Mouse (Mus musculus): Measurements from ENCODE around the gene Nkg7.
"Not testable (repeated sequence)": the region's sequence is repeated elsewhere in the genome, so short reads cannot be mapped to it uniquely, and the experiment has no call there.

Gene Nkg7

DNA sequence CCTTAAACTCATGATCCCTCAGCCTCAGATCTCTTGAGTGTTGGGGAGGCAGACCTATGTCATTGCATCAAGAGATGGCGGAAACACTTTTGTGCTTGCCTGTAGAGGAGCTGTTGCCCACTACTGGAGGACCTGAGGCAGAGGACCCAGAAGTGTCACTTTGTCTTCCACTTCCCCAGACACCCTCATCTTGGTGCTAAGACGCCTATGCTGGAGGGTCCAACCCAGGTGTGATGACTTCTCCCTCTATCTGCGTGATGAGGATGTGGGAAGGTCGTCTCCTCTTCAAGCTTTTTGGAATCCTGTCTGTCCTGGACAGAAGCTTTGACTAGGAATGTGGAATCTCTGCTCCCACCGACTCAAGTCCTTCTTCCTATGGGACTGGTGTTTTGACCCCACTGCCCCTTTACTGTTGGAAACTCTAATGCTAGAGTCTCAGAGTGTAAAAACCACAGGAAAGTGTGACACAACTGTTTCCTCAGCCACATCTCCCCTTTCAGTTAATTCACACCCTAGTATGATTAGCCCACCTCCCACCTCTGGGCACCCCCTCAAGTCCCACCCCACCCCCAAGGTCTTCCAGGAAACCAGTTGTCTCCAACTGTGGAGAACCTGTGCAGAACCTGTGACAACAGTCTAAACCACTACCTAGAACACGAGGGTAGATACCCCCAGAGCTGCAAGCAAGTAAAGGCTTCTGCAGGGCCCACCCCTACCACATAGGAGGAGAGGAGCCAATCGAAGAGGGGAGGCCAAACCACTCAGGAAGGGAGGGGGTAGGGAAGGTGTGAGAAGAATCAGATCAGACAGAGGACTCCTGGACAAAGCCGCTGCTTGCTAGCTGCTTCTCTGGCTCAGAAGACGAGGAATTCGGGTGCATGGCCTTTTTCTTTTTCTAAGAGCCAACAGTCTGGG, at the start of gene Nkg7:
Gene Nkg7, plus strand, starts transcription at position 733 of the 915 bp plus-strand sequence.
- no peak for DNase-seq

DNA sequence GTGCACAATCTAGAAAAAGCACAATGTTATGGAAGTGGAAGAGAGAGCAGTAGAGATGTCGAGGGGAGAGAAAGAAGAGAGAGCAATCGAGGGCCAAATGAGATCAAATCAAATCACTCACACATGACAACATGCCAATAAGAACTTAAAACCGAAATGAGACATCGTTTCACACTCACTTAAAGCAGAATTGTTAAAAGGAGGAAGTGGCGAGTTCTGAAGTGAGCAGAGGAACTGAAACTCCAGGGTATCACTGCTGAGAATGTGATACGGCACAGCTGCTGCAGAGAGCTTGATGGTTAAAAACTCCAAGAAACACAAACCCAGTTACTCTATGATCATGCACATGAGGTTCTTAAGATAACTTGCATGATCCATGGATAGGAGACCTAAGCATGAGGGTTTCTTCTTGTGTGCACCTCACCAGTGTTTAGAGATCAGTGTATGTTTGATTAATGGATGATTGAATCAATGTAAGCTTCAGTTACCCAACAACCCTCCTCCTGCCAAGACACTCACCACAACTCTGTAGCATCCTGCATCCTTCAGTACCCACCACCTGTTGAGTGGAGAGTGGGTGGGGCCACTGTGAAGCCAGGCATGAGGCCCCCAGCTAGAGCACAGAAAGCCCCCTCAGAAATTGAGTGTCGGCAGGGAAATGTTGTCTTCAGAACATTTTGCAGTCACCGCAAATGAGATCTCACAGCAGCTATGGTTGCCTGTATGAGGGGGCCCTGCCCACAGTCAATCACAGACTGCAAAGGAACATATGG, 44.3 kb upstream of the Nkg7 start:
- no peak for DNase-seq

DNA sequence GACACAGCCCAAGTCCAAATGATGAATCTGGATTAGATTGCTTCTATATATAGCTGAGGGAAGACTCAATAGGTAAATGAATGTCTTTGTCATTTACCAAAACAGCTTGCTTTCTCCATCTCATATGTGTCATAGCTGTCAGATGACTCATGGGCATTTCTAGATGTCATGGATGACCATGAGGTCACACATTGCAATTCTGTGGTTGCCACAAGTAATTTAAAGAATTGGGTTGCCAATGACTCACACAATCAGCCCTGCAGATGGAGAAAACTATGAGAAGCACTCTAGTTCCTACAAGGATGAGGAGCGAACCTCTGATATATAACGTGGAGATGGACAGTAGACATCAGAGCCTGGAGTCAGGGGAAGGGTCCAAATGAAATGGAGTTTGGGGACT, 37.4 kb upstream of the Nkg7 start:
- DNase-seq = no peak

DNA sequence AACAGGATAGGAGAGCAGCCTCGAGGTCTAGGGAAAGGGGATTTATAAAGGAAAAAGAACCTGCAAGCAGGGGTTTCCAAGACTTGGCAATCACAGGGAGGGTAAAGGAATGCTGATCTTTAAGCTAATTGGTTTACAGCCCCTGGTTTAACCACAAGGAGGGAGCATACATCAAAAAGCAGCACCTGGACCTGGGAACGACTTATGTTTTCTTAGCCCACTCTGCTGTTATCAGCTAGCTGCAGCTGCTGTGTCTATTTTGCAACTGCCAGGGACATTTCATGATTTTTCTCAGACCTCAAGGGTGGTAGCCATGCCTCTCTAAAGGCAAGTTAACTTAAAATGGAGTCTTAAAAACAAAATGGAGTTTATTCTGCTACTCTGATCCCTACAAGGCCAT, 34.2 kb upstream of the Nkg7 start:
- DNase-seq = no peak

DNA sequence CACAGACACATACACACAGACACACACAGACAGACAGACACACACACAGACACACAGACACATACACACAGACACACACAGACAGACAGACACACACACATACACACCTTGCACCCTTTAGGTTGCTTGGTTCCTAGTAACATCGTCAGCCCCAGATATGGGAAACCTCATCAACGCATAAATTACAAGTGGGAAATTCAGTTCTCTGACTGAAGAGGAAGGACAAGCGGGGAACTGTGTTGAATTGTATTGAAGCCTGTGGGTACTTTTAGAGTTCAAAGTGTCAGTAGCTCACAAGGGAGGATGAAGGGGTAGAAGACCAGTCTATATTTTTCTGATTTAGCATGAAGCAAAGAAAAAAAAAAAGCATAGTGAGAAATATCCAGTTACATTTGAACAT, 29.3 kb upstream of the Nkg7 start:
- no peak for DNase-seq

DNA sequence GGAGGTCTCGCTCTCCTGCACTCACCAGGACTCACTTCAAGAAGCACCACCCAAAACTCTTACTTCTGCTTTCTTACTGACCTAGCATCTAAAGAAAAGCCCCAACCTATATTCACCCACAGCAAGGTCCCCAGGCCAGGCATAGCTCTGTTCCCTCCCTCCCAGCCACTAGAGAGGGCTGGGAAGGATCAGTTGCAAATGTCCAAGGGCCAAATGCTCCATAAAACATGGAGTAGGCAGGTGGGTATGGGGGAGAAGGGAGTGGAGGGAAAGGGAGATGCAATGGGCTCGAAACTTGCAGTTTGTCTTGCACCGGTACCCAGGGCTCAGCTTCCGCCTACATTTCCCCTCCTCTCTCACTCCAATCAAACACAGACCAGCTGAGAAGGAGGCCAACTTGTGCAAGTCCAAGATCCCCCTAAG, 28.7 kb upstream of the Nkg7 start, which contains the start of gene Siglecg:
Gene Siglecg, plus strand, starts transcription at position 74 of the 423 bp plus-strand sequence.
- no peak for DNase-seq

DNA sequence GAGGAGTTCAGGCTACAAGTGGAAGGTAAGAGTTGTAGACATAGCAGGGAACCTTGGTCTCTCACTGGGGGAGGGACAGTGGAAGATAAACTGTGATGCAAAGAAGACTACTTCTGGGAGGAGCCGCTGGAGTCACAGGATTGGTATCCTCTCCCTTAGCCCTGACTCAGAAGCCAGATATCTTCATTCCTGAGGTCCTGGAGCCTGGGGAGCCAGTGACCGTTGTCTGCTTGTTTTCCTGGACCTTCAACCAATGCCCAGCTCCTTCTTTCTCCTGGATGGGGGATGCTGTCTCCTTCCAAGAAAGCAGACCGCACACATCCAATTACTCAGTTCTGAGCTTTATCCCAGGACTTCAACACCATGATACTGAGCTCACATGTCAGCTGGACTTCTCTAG, 27.8 kb upstream of the Nkg7 start:
- no peak for DNase-seq

DNA sequence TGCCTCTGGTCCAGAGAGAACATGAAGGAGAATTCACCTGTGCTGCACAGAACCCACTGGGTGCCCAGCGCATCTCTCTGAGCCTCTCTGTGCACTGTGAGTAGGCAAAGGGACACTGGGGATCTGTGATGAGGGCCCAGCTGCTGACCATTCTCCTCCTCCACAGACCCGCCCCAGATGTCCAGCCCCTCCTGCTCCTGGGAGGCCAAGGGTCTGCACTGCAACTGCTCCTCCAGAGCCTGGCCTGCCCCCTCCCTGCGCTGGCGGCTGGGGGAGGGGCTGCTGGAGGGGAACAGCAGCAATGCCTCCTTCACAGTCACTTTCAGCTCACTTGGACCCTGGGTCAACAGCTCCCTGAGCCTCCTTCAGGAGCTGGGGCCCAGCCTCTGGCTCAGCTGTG, 25.1 kb upstream of the Nkg7 start:
- not testable (repeated sequence) for DNase-seq

DNA sequence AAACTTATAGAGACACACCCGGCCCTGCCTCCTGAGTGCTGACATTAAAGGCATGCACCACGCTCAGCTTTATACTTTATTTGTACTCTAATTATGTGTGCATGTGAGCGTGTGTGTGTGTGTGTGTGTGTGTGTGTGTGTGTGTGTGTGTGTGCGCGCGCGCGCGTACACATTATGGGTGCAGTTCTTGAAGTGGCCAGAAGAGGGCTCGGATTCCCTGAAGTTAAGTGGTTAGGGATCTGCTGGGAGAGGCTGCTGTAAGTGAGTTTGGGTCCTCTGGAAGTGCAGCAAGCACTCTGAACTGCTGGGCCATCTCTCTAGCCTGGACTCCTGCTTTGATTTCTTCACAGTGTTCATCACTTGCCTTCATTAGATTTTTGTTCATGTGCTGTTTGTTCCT, 19.6 kb upstream of the Nkg7 start:
- no peak for DNase-seq

DNA sequence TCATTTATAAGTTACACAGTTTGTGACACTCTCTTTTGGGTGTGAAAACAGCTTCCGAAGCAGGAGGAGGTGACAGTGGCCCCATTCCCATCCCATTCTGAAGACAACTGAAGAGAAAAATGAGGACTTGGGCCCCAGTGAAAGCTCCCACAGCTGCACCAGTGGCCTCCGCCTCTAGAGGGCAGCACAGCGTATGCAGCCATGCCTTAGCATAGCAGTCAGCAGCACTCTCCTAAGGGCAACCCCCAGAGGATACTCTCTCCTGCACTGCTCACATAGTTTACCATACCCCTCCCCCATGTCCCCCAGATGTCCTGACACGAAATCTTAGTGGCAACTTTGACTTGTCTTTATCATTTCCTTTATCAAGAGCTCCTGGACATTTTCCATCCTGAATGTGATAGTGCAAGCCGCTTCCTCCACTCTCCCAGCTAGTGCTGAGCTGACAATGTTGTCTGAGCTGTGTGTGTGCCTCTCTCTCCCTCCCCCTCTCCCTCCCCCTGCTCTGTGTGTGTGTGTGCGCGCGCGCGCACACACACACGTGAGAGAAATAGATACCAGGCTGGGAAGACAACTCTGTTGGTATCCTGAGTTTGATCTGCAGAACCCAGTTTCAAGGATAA, 13.8 kb upstream of the Nkg7 start:
- DNase-seq = peak; percentile 92

DNA sequence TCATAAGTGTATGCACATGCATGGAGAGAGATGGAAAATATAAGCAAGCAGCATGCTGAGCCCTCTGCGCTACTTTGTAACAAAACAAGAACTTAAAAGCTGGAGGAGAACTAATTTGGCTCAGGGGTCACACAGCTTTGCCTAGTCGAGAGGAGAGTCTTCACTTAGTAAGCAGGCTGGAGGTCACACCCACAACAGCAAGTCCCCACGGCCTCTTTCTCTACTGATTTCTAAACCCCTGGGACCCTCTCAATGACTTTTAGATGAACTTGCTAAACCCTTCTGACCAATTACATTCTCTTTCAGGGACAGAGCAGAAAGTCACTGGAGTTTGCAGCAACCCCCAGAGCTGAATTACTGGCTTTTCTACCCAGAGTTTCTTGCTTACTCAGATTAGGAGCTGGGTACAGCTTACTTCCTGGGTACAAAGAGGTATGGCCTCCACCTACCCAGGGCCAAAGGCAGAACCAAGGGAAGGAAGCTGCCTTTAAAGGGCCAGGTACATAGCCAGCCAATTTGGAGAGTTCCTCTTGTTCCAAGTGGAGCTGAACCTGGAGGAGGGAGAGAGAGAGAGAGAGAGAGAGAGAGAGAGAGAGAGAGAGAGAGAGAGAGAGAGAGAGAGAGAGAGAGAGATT, 12.8 kb upstream of the Nkg7 start:
- DNase-seq = no peak

DNA sequence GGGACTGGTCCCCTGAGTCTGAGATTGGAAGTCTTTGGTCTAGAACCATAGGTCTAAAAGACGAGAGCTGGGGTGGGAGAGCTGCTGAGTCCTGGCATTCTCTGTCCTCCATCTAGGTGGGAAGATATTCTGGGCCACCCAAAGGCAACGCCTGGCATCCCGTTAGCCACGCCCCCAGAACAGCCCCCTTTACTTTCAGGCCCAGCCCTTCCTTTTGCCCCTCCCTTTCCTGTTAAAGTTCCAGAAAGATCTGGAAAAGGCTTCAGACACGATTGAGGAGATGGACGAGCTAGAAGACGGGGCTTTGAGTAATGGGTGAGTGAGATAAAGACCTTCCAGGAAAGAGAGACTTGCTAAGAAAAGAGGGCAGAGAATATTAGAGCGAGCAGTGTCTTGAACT, 9.5 kb upstream of the Nkg7 start, which contains the start of gene Lim2:
Gene Lim2, plus strand, starts transcription at position 265 of the 400 bp plus-strand sequence.
- no peak for DNase-seq

DNA sequence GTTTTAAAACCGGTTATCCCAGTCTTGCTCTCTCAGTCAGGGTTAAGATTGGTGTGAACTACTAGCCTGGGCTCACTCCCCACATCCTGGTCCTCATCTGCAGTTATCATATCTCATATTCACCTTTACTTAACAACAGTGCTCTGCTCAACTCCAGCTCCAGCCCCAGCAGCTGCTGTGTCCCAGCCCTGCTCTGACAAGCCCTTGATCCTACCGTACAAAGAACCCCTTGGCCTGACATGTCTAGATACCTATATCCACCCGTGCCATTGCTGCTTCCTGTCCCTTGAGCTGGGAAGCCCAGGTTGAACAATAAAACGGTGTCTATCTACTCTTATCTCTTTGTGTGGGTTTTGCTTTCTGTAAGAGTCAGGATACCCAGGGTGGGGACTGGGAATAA, 7.4 kb upstream of the Nkg7 start:
- no peak for DNase-seq

DNA sequence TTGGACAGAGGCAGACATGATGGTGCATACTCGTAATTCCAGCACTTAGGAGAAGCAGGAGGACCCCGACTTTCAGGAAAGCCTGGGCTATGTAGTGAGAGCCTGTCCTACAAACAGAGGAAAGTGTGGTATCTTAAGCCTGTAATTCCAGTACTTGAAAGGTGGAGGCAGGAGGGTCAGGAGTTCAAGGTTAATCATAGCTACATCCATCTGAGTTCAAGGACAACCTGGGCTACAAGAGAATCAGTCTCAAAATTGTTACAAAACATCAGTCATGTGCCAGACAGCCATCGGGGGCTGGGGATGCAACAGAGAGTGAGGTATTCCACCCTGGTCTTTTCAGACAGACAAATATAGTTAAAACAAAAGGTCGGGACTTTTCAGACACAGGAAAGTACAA, 4.0 kb upstream of the Nkg7 start:
- DNase-seq = no peak

DNA sequence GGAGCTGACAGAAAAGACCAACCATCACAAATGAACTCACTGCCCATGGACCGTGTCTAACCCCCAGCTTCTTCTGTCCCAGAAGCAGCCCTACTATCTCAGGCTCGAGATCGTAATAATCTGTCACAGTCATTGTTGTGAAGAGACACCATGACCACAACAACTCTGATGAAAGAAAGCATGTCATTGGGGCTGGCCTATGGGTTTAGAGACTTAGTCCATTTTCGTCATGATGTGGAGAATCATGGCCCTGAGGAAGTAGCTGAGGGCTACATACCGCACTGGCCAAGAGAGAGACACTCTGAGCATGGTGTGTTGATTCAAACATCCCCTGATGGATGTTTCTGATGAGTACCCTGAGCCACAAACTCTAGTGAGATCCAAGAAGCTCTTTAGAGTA, 2.2 kb upstream of the Nkg7 start:
- DNase-seq = no peak

DNA sequence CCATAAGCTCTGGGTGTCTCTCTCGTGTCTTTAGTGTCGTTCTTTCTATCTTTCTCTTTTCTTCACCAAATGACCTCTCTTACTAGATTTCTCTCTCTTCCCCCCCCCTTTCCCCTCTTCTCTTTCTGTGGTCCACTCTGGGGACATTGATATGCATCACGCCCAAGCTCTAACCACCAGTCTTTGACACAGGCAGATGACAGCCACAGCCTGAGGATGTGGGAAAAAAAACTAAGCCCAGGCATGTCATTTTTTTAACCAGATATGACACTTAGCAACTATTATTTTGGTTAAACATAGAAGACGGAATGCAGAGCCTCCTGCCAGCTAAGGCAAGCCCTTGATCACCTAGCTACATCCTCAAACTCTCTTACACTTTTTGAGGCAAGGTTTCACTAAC, 1.7 kb downstream of the Nkg7 start:
- no peak for DNase-seq

DNA sequence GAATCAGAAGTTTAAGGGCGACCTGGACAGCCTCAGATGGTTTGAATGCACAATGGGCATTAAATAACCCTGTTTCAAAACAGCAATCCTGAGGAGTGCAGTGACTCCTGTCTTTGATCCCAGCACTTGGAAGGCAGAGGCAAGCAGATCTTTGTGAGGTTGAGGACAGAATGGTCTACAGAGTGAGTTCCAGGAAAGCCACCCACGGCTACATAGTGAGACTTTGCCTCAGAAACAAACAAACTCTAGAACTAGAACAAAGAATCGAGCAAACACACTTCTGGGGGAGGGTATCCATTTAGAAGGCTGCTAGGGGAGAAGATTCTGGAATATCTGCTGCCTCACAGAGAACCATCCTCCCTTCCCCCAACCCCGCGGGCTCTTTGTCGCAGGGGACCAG, 3.6 kb downstream of the Nkg7 start, which contains the start of gene Cldnd2:
Gene Cldnd2, plus strand, starts transcription at position 301 of the 400 bp plus-strand sequence.
- no peak for DNase-seq

DNA sequence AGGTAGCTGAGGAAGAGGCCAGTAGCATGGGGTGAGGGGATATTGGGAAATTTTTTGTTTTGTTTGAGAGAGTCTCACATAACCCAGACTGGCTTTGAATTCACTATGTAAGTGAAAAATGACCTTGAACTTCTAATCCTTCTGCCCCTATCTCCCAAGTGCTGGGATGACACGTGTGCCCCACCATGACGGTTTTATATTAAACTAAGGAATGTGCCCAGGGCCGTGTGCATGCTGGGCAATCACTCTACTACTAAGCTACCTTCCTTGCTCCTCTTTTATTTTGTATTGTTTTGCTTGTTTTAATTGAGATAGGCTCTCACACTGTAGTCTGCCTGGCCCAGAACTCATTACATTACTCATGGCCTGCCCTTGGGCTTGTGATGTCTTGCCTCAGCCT, 4.2 kb downstream of the Nkg7 start:
- no peak for DNase-seq

DNA sequence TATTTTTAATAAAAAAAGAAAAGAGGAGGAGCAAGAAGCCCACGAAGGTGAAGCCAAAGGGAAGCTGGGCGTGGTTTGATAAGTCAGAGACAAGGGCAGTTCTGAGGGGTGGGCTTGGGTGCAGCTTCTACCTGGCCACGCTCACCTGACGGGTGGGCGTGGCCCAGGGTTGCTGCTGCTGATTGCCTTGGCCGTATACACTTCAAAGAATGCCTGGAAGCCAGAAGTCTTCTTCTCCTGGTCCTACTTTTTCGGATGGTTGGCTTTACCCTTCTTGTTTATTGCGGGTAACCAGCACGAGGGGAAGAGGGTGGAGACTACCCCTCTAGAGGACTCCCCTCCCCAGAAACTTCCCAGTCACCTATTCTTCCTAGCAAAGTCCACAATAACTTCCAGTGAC, 5.8 kb downstream of the Nkg7 start:
- peak; percentile 7 for DNase-seq

DNA sequence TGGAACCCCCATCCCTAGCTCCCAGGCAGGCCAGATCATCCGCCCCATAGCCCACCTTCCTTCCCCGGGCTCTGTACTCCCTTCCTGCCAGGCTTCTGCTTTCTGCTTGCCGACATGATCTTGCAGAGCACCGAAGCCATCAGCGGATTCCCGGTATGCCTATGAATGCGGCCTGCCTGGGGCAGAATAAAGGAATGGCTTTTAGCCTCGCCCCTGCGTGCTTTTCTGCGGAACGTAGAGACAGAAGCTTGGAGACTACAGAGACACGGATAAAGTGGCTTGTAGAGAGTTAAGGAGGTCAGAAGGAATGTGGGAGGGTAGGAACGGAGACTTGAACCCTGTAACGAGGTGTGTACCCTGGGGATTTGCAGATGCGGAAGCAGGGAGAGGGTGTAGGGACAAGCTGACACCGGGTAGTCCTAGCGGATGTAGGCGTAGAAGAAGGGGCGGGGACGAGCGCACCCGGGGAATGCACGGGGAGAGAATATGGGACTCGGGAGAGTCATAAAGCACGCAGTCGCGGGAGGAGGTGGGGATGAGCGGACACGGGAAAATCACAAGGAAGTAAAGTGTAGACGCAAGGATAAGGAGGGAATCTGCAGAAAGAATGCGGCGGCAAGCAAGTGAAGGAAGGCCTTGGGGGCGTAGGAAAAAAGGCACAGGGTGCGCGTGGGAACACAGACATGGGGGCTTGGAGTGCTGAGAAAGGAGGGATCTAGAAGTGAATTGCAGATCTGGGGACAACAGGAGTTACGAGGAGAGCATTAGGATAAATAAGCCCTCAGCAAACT, 6.4 kb downstream of the Nkg7 start:
- peak; percentile 86 for DNase-seq

DNA sequence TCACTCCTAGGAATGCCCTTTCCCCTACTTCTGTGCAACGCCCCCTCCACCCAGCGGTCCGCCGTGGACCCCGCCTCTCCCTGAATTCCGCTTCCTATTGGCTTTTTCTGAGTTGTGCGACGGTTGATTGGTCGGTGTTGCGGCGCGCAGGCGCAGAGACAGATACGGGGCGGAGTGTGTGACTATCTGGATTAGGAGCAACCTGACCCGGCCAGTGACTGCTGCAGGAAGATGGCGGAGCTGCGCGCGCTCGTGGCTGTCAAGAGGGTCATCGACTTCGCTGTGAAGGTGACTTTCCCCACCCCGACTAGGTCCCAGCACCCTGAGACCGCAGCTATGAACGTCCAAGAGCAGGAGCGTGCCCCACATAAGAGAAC, 7.0 kb downstream of the Nkg7 start, which contains the start of the genes Etfb and Gm45233:
Gene Etfb, plus strand, starts transcription at position 167 of the 377 bp plus-strand sequence.
Gene Gm45233, plus strand, starts transcription at position 212 of the 377 bp plus-strand sequence.
- DNase-seq = peak; percentile 93

DNA sequence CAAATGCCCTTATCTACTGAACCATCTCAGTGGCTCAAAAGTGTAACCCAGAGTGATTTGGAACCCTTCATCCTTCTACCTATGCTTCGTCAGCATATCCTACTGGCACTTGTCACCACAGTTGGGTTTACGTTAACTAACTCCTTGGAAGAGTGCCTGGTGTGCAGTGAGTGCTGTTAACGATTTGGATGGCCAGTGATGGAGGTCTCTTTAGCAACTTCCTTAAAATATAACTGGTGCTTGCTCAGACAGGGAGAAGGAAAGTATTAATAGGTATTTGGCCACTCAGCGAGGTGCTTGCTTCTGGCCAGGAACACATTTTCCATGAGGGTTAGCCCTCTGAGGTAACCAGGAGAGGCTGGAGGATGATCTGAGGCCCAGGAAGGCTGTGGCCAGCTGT, 10.9 kb downstream of the Nkg7 start:
- DNase-seq = no peak
